Mouse (Mus musculus) urinary bladder, postnatal 14 days (tissue): ENCODE results near the gene Spem1.

Source experiments
- DNase-seq: peaks from one replicate; pipeline ENCODE4 v3.0.0; 2021; ENCODE audit warnings: low spot score

The Spem1 gene

GRCm38 (mm10) chr11:69836703-69837576 is 15.0 kb upstream of the Spem1 start:
- peak; percentile 39 for DNase-seq

DNA sequence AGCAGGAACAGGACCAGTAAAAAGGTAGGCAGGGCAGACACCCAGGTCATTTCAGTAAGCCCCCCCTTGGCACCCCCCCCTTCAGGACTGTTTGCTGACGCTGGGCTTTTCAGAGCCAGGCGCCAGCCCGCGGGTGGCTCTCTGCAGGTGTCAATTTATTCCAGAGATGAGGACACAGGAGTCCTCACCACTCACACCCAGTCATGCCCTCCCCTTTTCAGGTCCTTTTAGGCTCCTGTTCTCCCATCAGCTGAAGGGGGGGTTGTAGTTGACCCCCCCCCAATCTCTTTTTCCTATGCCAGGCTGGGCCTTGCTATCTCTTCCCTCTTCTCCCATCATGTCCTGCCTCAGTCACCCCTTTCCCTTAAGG is 14.0 kb upstream of the Spem1 start:
- no peak for DNase-seq

DNA sequence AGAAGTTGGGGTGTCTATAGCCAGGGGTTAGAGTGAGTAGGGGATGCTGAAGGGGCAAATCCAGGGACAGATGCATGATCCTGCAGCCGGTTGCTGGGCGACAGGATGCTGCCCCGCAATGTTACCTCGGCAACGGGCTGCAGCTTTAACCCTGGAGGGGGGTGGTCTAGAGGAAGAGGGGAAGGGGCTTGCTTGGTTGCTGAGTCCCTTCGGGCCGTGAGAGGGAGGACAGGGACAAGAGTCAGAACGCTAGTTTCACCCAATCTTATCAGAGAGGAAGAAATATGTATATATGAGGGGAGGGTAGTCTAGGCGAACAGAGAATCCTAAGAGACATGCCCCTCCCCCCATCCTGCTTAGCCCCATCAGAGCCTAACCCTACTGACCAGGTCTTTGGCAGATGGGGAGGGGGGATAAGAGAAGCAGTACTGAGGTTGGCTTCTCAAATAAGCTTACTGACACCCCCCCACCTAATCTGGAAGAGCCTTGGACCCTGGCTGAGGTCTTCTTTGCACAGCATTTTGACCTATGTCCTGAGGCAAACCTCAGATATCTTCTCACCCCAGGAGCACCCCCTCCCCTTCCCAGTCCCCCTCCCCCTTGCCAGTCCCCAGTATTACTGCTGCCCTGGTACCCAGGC is 13.5 kb upstream of the Spem1 start:
- DNase-seq = no peak

GRCm38 (mm10) chr11:69834001-69834549 is 12.1 kb upstream of the Spem1 start:
- peak; percentile 50 for DNase-seq

- DNase-seq = no peak
These were observed 11.6 kb upstream of the Spem1 start for GRCm38 (mm10) chr11:69833554-69833953.

GRCm38 (mm10) chr11:69828832-69829231 is 6.9 kb upstream of the Spem1 start:
- DNase-seq = no peak

DNA sequence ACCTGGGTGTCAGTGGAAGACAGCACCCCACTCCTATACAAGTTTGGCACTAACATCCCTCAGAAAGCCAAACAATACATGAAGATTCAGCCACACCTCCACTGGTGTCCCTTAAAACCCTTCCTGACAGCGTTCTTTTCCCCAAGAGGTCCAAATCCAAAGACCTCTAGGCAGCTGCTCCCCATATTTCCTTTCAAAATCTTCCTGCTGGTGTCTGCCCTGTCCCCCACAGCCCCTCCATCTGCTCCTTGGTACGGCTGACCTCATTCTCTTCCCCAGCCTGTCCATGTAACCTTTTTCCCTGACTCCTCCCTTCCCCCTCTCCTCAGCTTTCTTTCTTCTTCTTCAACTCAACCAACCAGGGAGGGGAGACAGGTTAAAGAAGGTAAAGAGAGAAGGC is 1.5 kb upstream of the Spem1 start:
- no peak for DNase-seq

GRCm38 (mm10) chr11:69818871-69819270 is 3.1 kb downstream of the Spem1 start:
- DNase-seq = no peak

GRCm38 (mm10) chr11:69818365-69818764 is 3.6 kb downstream of the Spem1 start, which contains the start of gene Spem2:
Gene Spem2 (minus strand): TSS chr11:69818465.
- DNase-seq = no peak

- DNase-seq = no peak
These were observed 5.5 kb downstream of the Spem1 start for GRCm38 (mm10) chr11:69816520-69816919.

GRCm38 (mm10) chr11:69815155-69815554 is 6.8 kb downstream of the Spem1 start, which contains the start of gene Gm39566:
Gene Gm39566 (minus strand): TSS chr11:69815298.
- DNase-seq = no peak

- no peak for DNase-seq
These were observed 11.7 kb downstream of the Spem1 start for GRCm38 (mm10) chr11:69810280-69810679.

- no peak for DNase-seq
These were observed 14.3 kb downstream of the Spem1 start for GRCm38 (mm10) chr11:69807641-69808040.

DNA sequence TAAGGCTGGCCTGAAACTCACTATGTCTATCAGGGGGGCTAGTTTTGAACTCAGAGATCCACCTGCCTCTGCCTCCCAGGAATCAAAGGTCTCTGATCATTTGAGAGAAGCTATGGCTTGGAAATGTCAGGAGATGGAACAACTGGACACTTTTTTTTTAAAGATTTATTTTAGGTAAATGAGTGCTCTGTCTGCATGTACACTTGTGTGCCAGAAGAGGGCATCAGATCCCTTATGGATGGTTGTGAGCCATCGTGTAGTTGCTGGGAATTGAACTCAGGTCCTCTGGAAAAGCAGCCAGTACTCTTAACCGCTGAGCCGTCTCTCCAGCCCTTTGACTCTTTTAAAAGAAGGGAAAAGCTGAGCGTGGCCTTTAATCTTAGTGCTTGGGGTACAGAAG is 15.6 kb downstream of the Spem1 start:
- no peak for DNase-seq

- DNase-seq = peak; percentile 80
These were observed 16.7 kb downstream of the Spem1 start, which contains the start of gene Tmem102 for GRCm38 (mm10) chr11:69804972-69805909. Gene Tmem102 (minus strand): TSS chr11:69805624.

DNA sequence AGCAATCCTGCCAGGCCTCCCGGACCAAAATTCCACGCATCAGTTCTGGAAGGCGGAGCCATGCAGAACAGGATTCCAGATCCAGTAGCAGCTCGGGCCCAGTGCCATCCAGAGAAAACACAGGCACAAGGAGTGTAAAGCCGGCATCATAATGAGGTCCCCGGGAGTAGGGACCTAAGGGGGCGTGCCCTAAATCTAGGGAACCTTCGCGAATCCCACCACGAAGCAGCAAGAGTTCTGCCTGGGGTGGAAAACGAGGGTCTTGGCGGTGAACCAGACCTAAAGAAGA is 17.4 kb downstream of the Spem1 start:
- peak; percentile 42 for DNase-seq

DNA sequence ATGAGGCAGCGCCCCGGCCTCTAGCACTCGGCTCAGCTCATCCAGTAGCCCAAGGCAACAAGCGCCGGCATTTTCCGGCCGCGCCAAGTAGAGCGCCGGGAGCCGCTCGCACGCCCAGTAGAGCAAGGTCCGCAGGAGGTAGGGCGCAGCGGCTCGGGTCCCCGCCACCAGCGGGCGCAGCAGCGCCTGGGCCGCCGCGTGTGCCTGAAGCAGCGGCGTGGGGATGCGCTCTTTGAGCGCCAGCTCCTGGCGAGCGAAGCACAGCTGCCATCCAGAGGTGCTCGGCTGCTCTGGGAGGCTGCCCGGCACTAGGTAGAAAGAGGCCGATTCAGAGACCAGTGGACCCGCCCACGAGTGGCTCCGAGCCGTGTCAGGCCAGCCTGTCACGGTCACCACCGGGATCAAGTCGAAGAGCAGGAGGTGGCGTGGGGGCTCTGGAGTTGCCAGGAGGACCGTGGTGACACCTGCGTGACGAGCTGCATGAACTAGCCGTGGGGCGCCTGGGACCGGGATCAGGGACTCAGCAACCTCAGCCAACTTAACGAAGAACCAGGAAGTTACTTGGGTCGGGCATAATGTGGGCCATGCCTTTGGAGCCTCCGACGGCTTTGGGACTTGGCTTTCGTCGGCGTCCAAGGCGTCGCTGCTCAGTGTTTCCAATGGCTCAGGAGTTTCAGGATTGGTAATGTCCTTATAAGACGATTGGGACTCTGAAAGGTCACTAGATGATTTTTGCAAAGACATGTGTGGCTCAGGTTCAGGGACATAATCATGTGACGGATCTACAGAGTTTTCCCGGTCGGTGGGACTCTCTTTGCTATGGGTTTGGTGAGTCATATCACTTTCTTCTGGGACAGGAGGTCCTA is 18.0 kb downstream of the Spem1 start:
- DNase-seq = peak; percentile 71

DNA sequence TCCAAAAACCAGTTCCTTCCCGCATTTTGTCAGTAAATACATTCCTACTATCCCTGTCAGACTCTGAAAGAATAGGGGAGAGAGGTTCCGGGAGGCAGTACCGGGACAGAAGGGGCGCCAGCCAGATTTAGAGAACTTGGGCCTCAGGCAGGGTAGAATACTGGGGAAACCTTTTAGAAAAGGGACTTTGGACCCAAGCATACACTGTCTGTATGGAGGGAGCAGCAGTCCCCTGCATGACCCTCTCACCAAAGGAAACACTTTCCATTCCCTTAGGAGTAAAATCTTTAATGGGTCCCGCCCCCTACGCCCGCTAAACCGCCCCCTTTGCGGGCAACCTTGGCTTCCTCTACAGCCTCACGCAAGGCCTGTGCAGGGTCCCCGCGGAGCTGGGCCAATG is 18.7 kb downstream of the Spem1 start:
- DNase-seq = no peak

DNA sequence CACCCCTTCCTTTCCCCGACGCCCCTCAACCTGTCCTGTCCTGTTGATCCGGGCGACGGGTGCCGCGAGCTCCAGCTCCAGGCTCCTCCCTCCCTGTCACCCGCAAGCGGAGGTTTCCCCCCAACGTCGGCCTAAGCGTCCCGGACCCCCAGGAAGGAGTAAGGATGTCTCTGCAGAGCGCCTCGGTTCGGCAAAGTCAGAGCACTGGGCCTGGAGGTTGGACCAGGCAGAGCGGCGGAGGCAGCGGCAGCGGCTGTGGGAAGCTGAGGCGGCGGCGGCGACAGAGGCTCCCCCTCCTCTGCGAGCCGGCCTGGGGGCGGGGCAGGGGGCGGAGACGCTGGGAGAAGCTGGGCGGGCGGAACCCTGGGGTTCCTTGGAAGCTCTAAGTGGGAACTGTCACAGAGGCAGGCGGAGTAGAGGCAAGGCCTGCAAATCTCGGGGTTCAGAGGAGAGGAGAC is 19.3 kb downstream of the Spem1 start:
- peak; percentile 87 for DNase-seq

- peak; percentile 14 for DNase-seq
These were observed 20.5 kb downstream of the Spem1 start, which contains the start of gene Fgf11 for GRCm38 (mm10) chr11:69801379-69801977. Gene Fgf11 (minus strand): TSS chr11:69801857.
